Mouse (Mus musculus) heart, embryonic 13.5 days (tissue): Measurements from ENCODE around the gene Asic4. TPM values are rescaled to one million over a fixed set of nuclear protein-coding genes. Genes with fewer than 3 reads are reported as not detected.

Experiments
- ATAC-seq: fragments of 200-750 bp; cut with Nextera tagmentation; 2 replicates; pipeline ENCODE4 v1.8.0; 2017; ENCODE audit warnings: moderate TSS enrichment; ENCODE audit not compliant: insufficient number of reproducible peaks, low FRiP score, low TSS enrichment; ENCODE audit errors: extremely low read depth
- H3K27ac ChIP-seq: fragments of 300-500 bp; sonication (generic); replicated peaks from 2 replicates; pipeline ENCODE4 v1.5.1; 2015; ENCODE audit warnings: moderate library complexity, mild to moderate bottlenecking, inconsistent platforms
- H3K27me3 ChIP-seq: fragments of 300-500 bp; sonication (generic); replicated peaks from 2 replicates; pipeline ENCODE4 v1.6.1; 2015; ENCODE audit warnings: mild to moderate bottlenecking, inconsistent platforms
- H3K36me3 ChIP-seq: fragments of 300-500 bp; sonication (generic); 2 replicates; pipeline ENCODE4 v1.6.1; 2015; ENCODE audit warnings: mild to moderate bottlenecking, inconsistent platforms
- H3K4me1 ChIP-seq: fragments of 300-500 bp; sonication (generic); 2 replicates; pipeline ENCODE4 v1.6.1; 2015; ENCODE audit warnings: inconsistent platforms
- H3K4me2 ChIP-seq: fragments of 300-500 bp; sonication (generic); 2 replicates; pipeline ENCODE4 v1.6.1; 2015; ENCODE audit warnings: inconsistent platforms, mild to moderate bottlenecking, moderate library complexity
- H3K4me3 ChIP-seq: fragments of 300-500 bp; sonication (generic); 2 replicates; pipeline ENCODE4 v1.5.1; 2015; ENCODE audit warnings: moderate library complexity, mild to moderate bottlenecking, inconsistent platforms
- H3K9ac ChIP-seq: fragments of 300-500 bp; sonication (generic); 2 replicates; pipeline ENCODE4 v1.6.1; 2015; ENCODE audit warnings: inconsistent platforms, mild to moderate bottlenecking, moderate library complexity
- H3K9me3 ChIP-seq: fragments of 300-500 bp; sonication (generic); 2 replicates; pipeline ENCODE4 v1.6.1; 2016; ENCODE audit warnings: inconsistent platforms
- WGBS: fragments of 180-500 bp; shearing (Covaris S2); methylation state at CpG from one replicate; pipeline ENCODE4 v1.1.7; 2015; ENCODE audit warnings: mixed read lengths; 5-methylcytosine and 5-hydroxymethylcytosine counted together
- polyA plus RNA-seq: library from polyadenylated mRNA; unstranded; fragments of >200 nt; fragmentation: Nextera tagmentation; extraction: Ambion mirVana; gene quantifications from 2 replicates; pipeline ENCODE4 v1.2.1, GENCODE M21; 2015

The Asic4 gene
- polyA plus RNA-seq, 1 experiment from 2014 or later = 0.31 TPM

GRCm38 (mm10) chr1:75521321-75522031 is 71.2 kb downstream of the Asic4 start, which contains the start of gene Stk11ip:
Gene Stk11ip (plus strand): TSS chr1:75521529.
- peak within 1 kb of the TSS; percentile 70 for H3K4me3 ChIP-seq
- peak within 1 kb of the TSS; percentile 80 for H3K4me2 ChIP-seq
- no peaks in the 10 kb centered on the region for H3K27me3 ChIP-seq
- peak; percentile 90 for ATAC-seq
- no peaks in the 10 kb centered on the region for H3K9me3 ChIP-seq
- WGBS = under 1% methylated on average over 46 of the region's 46 CpGs
- H3K27ac ChIP-seq = peak within 1 kb of the TSS; percentile 99
- peaks cover 45% of the 10 kb centered on the region for H3K4me1 ChIP-seq
- peaks cover 18% of the 10 kb centered on the region for H3K36me3 ChIP-seq
- peak within 1 kb of the TSS; percentile 78 for H3K9ac ChIP-seq

Other genes with a start within 250 kb of the Asic4 start
- gene Glb1l, start 239.6 kb upstream of the Asic4 start, polyA plus RNA-seq = 6.9 and 8.2 TPM in 2 replicates
- gene Stk16, start 239.6 kb upstream of the Asic4 start, polyA plus RNA-seq = 81.2 and 96.6 TPM in 2 replicates
- 43.3 and 45.1 TPM in 2 replicates for gene Tuba4a, start 230.6 kb upstream of the Asic4 start, polyA plus RNA-seq
- gene A630095N17Rik, start 218.3 kb upstream of the Asic4 start, polyA plus RNA-seq = not detected in 2 replicates
- gene Dnajb2, start 214.0 kb upstream of the Asic4 start, polyA plus RNA-seq = 30.5 and 32.6 TPM in 2 replicates
- gene Ptprn, start 185.9 kb upstream of the Asic4 start, polyA plus RNA-seq = 0.40 and 0.87 TPM in 2 replicates
- 0.75 TPM in 1 of 2 replicates, not detected in the other for gene Resp18, start 172.0 kb upstream of the Asic4 start, polyA plus RNA-seq
- gene Dnpep, start 132.4 kb upstream of the Asic4 start, polyA plus RNA-seq = 115 and 121 TPM in 2 replicates
- gene Des, start 90.1 kb upstream of the Asic4 start, polyA plus RNA-seq = 393 and 426 TPM in 2 replicates
- 55.1 and 58.8 TPM in 2 replicates for gene Speg, start 75.1 kb upstream of the Asic4 start, polyA plus RNA-seq
- gene Gmppa, start 14.5 kb upstream of the Asic4 start, polyA plus RNA-seq = 70.7 and 73.7 TPM in 2 replicates
- gene Chpf, start 28.9 kb downstream of the Asic4 start, polyA plus RNA-seq = 26.0 and 28.6 TPM in 2 replicates
- gene Tmem198, start 29.1 kb downstream of the Asic4 start, polyA plus RNA-seq = 0.43 and 0.49 TPM in 2 replicates
- 91.0 and 93.0 TPM in 2 replicates for gene Obsl1, start 56.0 kb downstream of the Asic4 start, polyA plus RNA-seq
- gene Inha, start 56.6 kb downstream of the Asic4 start, polyA plus RNA-seq = 5.5 and 6.0 TPM in 2 replicates
- gene Stk11ip, start 71.1 kb downstream of the Asic4 start, polyA plus RNA-seq = 11.3 and 12.6 TPM in 2 replicates
- 25.3 and 25.4 TPM in 2 replicates for gene Slc4a3, start 95.8 kb downstream of the Asic4 start, polyA plus RNA-seq